Mouse (Mus musculus): ENCODE data around the gene Zfp467.

DNA sequence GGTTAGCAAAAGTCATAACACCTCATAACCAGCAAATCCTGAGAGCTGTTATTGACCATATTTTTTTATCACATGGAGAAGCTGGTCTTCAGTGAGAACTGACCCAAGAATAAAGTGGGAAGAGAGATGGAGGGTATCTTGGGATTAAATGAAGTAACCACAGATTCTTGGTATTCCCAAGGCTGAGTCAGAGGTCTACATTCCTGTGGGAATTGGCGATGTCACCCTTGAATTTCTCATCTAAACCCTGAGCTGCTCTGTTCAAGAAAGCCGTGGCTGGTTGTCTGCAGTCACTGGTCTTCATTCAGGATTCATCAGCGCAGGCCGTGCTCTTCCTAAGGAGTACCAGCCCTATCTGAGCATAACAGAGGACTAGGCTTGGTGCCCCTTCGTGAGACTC is 18.7 kb downstream of the Zfp467 start:
- TF ChIP-seq ZC3H11A (IDR thresholded peaks at IDR 0.05; ENCODE audit: low read depth, low read length) (no peak), POLR2A (IDR thresholded peaks at IDR 0.05; ENCODE audit: control insufficient read depth in 1 of 2, insufficient read depth in 1 of 2, low read depth in 1 of 2, low read length in 2 of 2, poor library complexity in 1 of 2) (no peak), SMC3 (IDR thresholded peaks at IDR 0.05; ENCODE audit: low read depth, low read length) (no peak), NELFE (IDR thresholded peaks at IDR 0.05; ENCODE audit: low read depth, low read length) (no peak), TAL1 (IDR thresholded peaks at IDR 0.05; ENCODE audit: low read length) (no peak), TCF12 (IDR thresholded peaks at IDR 0.05; ENCODE audit: low read depth, low read length) (no peak), MAX (IDR thresholded peaks at IDR 0.05; ENCODE audit: low read length) (no peak), MXI1 (IDR thresholded peaks at IDR 0.05; ENCODE audit: low read depth, low read length) (no peak), GATA1 (IDR thresholded peaks at IDR 0.05; ENCODE audit: low read depth, low read length) (no peak), SIN3A (IDR thresholded peaks at IDR 0.05; ENCODE audit: low read length) (no peak), ZMIZ1 (IDR thresholded peaks at IDR 0.05; ENCODE audit: low read depth, low read length) (no peak), CTCF (IDR thresholded peaks at IDR 0.05 in 2 of 3, conservative IDR thresholded peaks at IDR 0.05 in 1 of 3; ENCODE audit: control insufficient read depth in 1 of 3, insufficient read depth in 1 of 3, low read depth in 2 of 3, low read length in 3 of 3, poor library complexity in 1 of 3, severe bottlenecking in 1 of 3) (no peak), MEF2A (IDR thresholded peaks at IDR 0.05; ENCODE audit: extremely low read depth, insufficient replicate concordance, low read depth, low read length, poor library complexity, severe bottlenecking) (no peak), JUND (IDR thresholded peaks at IDR 0.05; ENCODE audit: low read depth, low read length) (no peak)

Measured in MEL (cell line).